Mouse (Mus musculus) forebrain, embryonic 15.5 days (tissue): ENCODE results near the gene Pcsk6. TPM values are rescaled to one million over a fixed set of nuclear protein-coding genes. Genes with fewer than 3 reads are reported as not detected.
A peak's percentile ranks its signal among the peaks of the same experiment; 100 is the strongest.

Experiments used
- ATAC-seq: fragments of 200-750 bp; cut with Nextera tagmentation; replicated peaks from 2 replicates; pipeline ENCODE4 v1.8.0; 2017; ENCODE audit warnings: mild to moderate bottlenecking, moderate TSS enrichment, moderate library complexity
- H3K27ac ChIP-seq: fragments of 300-500 bp; sonication (generic); replicated peaks from 2 replicates; pipeline ENCODE4 v1.5.1; 2015; ENCODE audit warnings: mild to moderate bottlenecking, inconsistent platforms
- H3K27me3 ChIP-seq: fragments of 300-500 bp; sonication (generic); 2 replicates; pipeline ENCODE4 v1.6.1; 2015; ENCODE audit warnings: inconsistent platforms
- H3K36me3 ChIP-seq: fragments of 300-500 bp; sonication (generic); 2 replicates; pipeline ENCODE4 v1.6.1; 2015; ENCODE audit warnings: mild to moderate bottlenecking, inconsistent platforms
- H3K4me1 ChIP-seq: fragments of 300-500 bp; sonication (generic); 2 replicates; pipeline ENCODE4 v1.6.1; 2015; ENCODE audit warnings: inconsistent platforms
- H3K4me2 ChIP-seq: fragments of 300-500 bp; sonication (generic); replicated peaks from 2 replicates; pipeline ENCODE4 v1.6.1; 2015; ENCODE audit warnings: mild to moderate bottlenecking, inconsistent platforms
- H3K4me3 ChIP-seq: fragments of 300-500 bp; sonication (generic); 2 replicates; pipeline ENCODE4 v1.5.1; 2015; ENCODE audit warnings: mild to moderate bottlenecking, inconsistent platforms
- H3K9ac ChIP-seq: fragments of 300-500 bp; sonication (generic); replicated peaks from 2 replicates; pipeline ENCODE4 v1.6.1; 2015; ENCODE audit warnings: mild to moderate bottlenecking, inconsistent platforms
- H3K9me3 ChIP-seq: fragments of 300-500 bp; sonication (generic); 2 replicates; pipeline ENCODE4 v1.6.1; 2016; ENCODE audit warnings: inconsistent platforms
- WGBS: fragments of 180-500 bp; shearing (Covaris S2); methylation state at CpG from one replicate; pipeline ENCODE4 v1.1.7; 2015; ENCODE audit warnings: mixed read lengths; 5-methylcytosine and 5-hydroxymethylcytosine counted together
- polyA plus RNA-seq: library from polyadenylated mRNA; unstranded; fragments of >200 nt; fragmentation: Nextera tagmentation; extraction: Ambion mirVana; gene quantifications from 2 replicates; pipeline ENCODE4 v1.2.1, GENCODE M21; 2015

The Pcsk6 gene
- polyA plus RNA-seq, 1 experiment from 2014 or later = 0.71 TPM

- no peaks in the 10 kb centered on the region for H3K9me3 ChIP-seq
- ATAC-seq = no peak
- H3K4me2 ChIP-seq = no peak overlapping the region
- H3K36me3 ChIP-seq = no peaks in the 10 kb centered on the region
- 93% methylated on average over 5 of the region's 5 CpGs for WGBS
- H3K9ac ChIP-seq = no peak overlapping the region
- no peaks in the 10 kb centered on the region for H3K27me3 ChIP-seq
- H3K4me1 ChIP-seq = peaks cover 9% of the 10 kb centered on the region
- H3K27ac ChIP-seq = no peak overlapping the region
- no peak overlapping the region for H3K4me3 ChIP-seq
These were observed 8.7 kb downstream of the Pcsk6 start for GRCm38 (mm10) chr7:65870227-65870626.

- no peaks in the 10 kb centered on the region for H3K27me3 ChIP-seq
- WGBS = 8% methylated on average over 10 of the region's 10 CpGs
- ATAC-seq = peak; percentile 71
- no peak overlapping the region for H3K27ac ChIP-seq
- no peak overlapping the region for H3K4me2 ChIP-seq
- no peak overlapping the region for H3K4me3 ChIP-seq
- H3K36me3 ChIP-seq = no peaks in the 10 kb centered on the region
- peaks cover 9% of the 10 kb centered on the region for H3K4me1 ChIP-seq
- H3K9ac ChIP-seq = no peak overlapping the region
- no peaks in the 10 kb centered on the region for H3K9me3 ChIP-seq
These were observed 9.5 kb downstream of the Pcsk6 start for GRCm38 (mm10) chr7:65870928-65871580.

- Histone ChIP-seq H3K4me1 (peaks cover 9% of the 10 kb centered on the region), H3K4me3 (no peak overlapping the region), H3K27ac (no peak overlapping the region), H3K36me3 (no peaks in the 10 kb centered on the region), H3K4me2 (no peak overlapping the region), H3K9ac (no peak overlapping the region), H3K9me3 (no peaks in the 10 kb centered on the region), H3K27me3 (no peaks in the 10 kb centered on the region)
- ATAC-seq = no peak; the same call in 1 of the 2 replicates
- 55% methylated on average over 2 of the region's 2 CpGs for WGBS
These were observed 10.3 kb downstream of the Pcsk6 start for GRCm38 (mm10) chr7:65871851-65872250.

- H3K4me2 ChIP-seq = no peak overlapping the region
- ATAC-seq = no peak
- H3K36me3 ChIP-seq = no peaks in the 10 kb centered on the region
- no peak overlapping the region for H3K9ac ChIP-seq
- no peaks in the 10 kb centered on the region for H3K9me3 ChIP-seq
- no peak overlapping the region for H3K27ac ChIP-seq
- H3K27me3 ChIP-seq = no peaks in the 10 kb centered on the region
- WGBS = 91% methylated on average over 6 of the region's 6 CpGs
- H3K4me3 ChIP-seq = no peak overlapping the region
- peaks cover 9% of the 10 kb centered on the region for H3K4me1 ChIP-seq
These were observed 11.8 kb downstream of the Pcsk6 start for GRCm38 (mm10) chr7:65873176-65873845.

GRCm38 (mm10) chr7:65873902-65874301 lies 12.4 kb downstream of the Pcsk6 start:
- Histone ChIP-seq H3K27ac (no peak overlapping the region), H3K36me3 (no peaks in the 10 kb centered on the region), H3K4me3 (no peak overlapping the region), H3K27me3 (no peaks in the 10 kb centered on the region), H3K4me2 (no peak overlapping the region), H3K9ac (no peak overlapping the region), H3K9me3 (no peaks in the 10 kb centered on the region), H3K4me1 (peaks cover 9% of the 10 kb centered on the region)
- WGBS = 89% methylated on average over 2 of the region's 2 CpGs
- ATAC-seq = no peak

- Histone ChIP-seq H3K27me3 (no peaks in the 10 kb centered on the region), H3K4me1 (peaks cover 6% of the 10 kb centered on the region), H3K9ac (no peak overlapping the region), H3K4me3 (no peak overlapping the region), H3K27ac (no peak overlapping the region), H3K9me3 (no peaks in the 10 kb centered on the region), H3K4me2 (no peak overlapping the region), H3K36me3 (no peaks in the 10 kb centered on the region)
- ATAC-seq = no peak
- 82% methylated on average over 3 of the region's 3 CpGs for WGBS
These were observed 15.1 kb downstream of the Pcsk6 start for GRCm38 (mm10) chr7:65876596-65876995.

GRCm38 (mm10) chr7:65878234-65878633 lies 16.7 kb downstream of the Pcsk6 start:
- WGBS = 46% methylated on average over 4 of the region's 4 CpGs
- no peaks in the 10 kb centered on the region for H3K27me3 ChIP-seq
- H3K27ac ChIP-seq = no peak overlapping the region
- no peak overlapping the region for H3K9ac ChIP-seq
- H3K4me1 ChIP-seq = peaks cover 8% of the 10 kb centered on the region
- H3K9me3 ChIP-seq = no peaks in the 10 kb centered on the region
- H3K4me3 ChIP-seq = no peak overlapping the region
- no peaks in the 10 kb centered on the region for H3K36me3 ChIP-seq
- H3K4me2 ChIP-seq = no peak overlapping the region
- no peak for ATAC-seq

- Histone ChIP-seq H3K27ac (no peak overlapping the region), H3K9me3 (no peaks in the 10 kb centered on the region), H3K27me3 (no peaks in the 10 kb centered on the region), H3K4me2 (no peak overlapping the region), H3K4me3 (no peak overlapping the region), H3K9ac (no peak overlapping the region), H3K36me3 (no peaks in the 10 kb centered on the region), H3K4me1 (peaks cover 8% of the 10 kb centered on the region)
- 64% methylated on average over 9 of the region's 9 CpGs for WGBS
- ATAC-seq = no peak
These were observed 17.8 kb downstream of the Pcsk6 start for GRCm38 (mm10) chr7:65879330-65879729.

- WGBS = 58% methylated on average over 5 of the region's 5 CpGs
- H3K4me1 ChIP-seq = peaks cover 8% of the 10 kb centered on the region
- no peaks in the 10 kb centered on the region for H3K9me3 ChIP-seq
- H3K27me3 ChIP-seq = no peaks in the 10 kb centered on the region
- no peaks in the 10 kb centered on the region for H3K36me3 ChIP-seq
- H3K9ac ChIP-seq = no peak overlapping the region
- no peak overlapping the region for H3K4me3 ChIP-seq
- H3K4me2 ChIP-seq = peak overlapping the region; percentile 26; the same call in 1 of the 2 replicates
- no peak for ATAC-seq
- no peak overlapping the region for H3K27ac ChIP-seq
These were observed 19.2 kb downstream of the Pcsk6 start for GRCm38 (mm10) chr7:65880666-65881289.

GRCm38 (mm10) chr7:65881290-65881688 lies 19.8 kb downstream of the Pcsk6 start:
- Histone ChIP-seq H3K27me3 (no peaks in the 10 kb centered on the region), H3K4me2 (peak overlapping the region; percentile 26), H3K4me1 (peaks cover 8% of the 10 kb centered on the region), H3K9ac (no peak overlapping the region), H3K27ac (no peak overlapping the region), H3K4me3 (no peak overlapping the region), H3K36me3 (no peaks in the 10 kb centered on the region), H3K9me3 (no peaks in the 10 kb centered on the region)
- no peak for ATAC-seq
- 25% methylated on average over 12 of the region's 12 CpGs for WGBS

GRCm38 (mm10) chr7:65884928-65885327 lies 23.4 kb downstream of the Pcsk6 start:
- no peak for ATAC-seq
- Histone ChIP-seq H3K4me3 (no peak overlapping the region), H3K27ac (no peak overlapping the region), H3K9ac (no peak overlapping the region), H3K4me1 (peaks cover 8% of the 10 kb centered on the region), H3K27me3 (no peaks in the 10 kb centered on the region), H3K36me3 (no peaks in the 10 kb centered on the region), H3K4me2 (no peak overlapping the region), H3K9me3 (no peaks in the 10 kb centered on the region)
- 92% methylated on average over 4 of the region's 4 CpGs for WGBS

- no peak overlapping the region for H3K4me3 ChIP-seq
- ATAC-seq = no peak
- H3K27me3 ChIP-seq = no peaks in the 10 kb centered on the region
- no peak overlapping the region for H3K9ac ChIP-seq
- H3K36me3 ChIP-seq = no peaks in the 10 kb centered on the region
- no peak overlapping the region for H3K4me2 ChIP-seq
- H3K27ac ChIP-seq = no peak overlapping the region
- H3K9me3 ChIP-seq = no peaks in the 10 kb centered on the region
- 96% methylated on average over 6 of the region's 6 CpGs for WGBS
- peaks cover 8% of the 10 kb centered on the region for H3K4me1 ChIP-seq
These were observed 24.3 kb downstream of the Pcsk6 start for GRCm38 (mm10) chr7:65885819-65886218.
